Mouse (Mus musculus) neutrophil, adult 83 days (primary cell): ENCODE results near the gene Olfr557. TPM values are rescaled to one million over a fixed set of nuclear protein-coding genes. Genes with fewer than 3 reads are reported as not detected.

Experiments
- total RNA-seq, 2 experiments: library from RNA; stranded (reverse); gene quantifications; one replicate each; pipeline ENCODE4 v1.2.4; 2023

The Olfr557 gene
- total RNA-seq = not detected

DNA sequence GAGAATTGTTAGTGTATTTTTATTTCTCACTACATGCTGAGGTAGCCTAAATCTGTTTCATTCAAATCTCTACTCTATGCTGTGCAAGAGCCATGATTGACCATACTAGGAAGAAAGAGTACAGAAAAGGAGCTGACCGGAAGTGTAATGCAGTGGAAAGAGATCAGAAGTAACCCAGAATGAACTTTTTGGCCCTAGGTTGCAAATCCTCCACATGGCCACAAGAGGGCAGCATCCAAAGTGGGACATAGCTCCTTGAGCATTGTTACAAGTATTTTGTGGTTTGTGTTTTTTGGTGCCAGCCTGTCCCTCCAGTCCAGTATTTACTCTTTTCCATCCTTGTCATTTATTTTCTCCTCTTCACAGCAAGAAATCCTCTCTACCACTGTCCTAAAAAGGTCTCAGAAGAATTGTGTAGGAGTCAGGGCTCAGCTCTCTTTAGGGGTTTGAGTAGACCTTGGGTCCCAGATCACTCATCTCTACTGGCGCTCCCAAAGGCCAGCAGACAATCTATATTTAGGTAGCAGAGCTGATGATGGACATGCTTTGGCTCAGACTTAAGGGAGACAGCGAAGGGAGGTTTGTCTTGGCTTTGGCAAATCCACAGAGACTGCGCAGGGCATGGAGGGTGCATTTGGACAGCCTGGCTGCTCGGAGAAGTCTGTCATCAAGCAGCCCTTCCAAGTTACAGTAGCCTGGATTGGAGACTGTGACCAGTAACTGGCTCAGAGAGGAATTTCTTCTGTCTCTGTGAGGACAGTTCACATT is at the start of gene Olfr557:
TSS of gene Olfr557 (plus strand) at position 553 of the 768 bp plus-strand sequence.

GRCm38 (mm10) chr7:102658523-102658922 is 37.2 kb upstream of the Olfr557 start, which contains the start of gene Olfr555:
Olfr555 (plus strand) TSS chr7:102658823.

GRCm38 (mm10) chr7:102664599-102664998 is 31.1 kb upstream of the Olfr557 start, which contains the start of gene Olfr556:
Olfr556 (plus strand) TSS chr7:102664899.

DNA sequence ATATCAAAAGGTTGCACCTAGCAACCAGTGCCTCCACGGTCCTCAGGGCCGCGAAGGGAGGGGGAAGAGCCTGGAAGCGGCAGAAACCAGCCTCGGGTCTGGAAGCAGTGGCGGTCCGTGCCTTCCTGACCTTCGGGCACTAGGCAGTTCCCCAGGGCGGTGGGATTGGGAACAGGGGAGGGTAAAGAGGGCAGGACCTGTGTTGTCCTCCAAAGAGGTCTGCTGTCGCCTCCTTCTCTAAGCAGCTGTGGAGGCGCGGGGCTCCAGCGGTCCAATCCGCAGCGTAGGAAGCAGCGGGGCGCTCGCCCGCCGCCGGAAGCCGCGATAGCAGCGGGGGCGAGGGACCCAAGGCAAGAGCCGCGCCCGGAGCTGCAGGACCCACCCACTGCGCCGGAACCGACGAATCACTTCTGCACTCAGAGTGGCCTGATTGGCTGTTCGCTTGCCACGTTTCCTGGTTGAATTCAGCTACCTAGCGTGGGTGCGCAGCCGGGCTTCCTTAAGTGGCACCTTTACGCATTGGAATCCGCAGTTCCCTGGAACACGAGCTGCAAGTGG is 8.7 kb upstream of the Olfr557 start, which contains the start of gene Trim68:
TSS of gene Trim68 (minus strand) at position 384 of the 558 bp plus-strand sequence.

GRCm38 (mm10) chr7:102701915-102702314 is 6.2 kb downstream of the Olfr557 start, which contains the start of gene Olfr558:
Olfr558 (plus strand) TSS chr7:102702215.

DNA sequence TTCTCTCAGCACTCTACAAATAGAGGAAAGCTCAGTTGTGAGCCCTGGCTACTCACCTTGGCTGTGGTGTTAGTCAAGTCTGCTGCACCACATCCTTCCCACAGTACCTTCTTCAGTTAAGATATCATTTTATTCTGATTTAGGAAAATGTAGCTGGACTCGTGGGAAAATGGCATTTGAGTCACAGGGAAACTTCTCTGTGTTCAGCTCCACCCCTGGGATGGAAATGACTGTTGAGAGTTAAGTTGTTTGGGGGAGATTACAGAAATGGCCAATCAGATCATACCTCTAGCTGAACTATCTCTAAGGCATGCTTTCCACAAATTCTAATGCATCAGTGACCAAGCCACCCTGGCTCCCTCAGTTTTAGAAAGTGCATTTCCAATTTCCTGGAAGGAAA is 23.3 kb downstream of the Olfr557 start, which contains the start of gene Olfr33:
TSS of gene Olfr33 (minus strand) at position 101 of the 400 bp plus-strand sequence.

DNA sequence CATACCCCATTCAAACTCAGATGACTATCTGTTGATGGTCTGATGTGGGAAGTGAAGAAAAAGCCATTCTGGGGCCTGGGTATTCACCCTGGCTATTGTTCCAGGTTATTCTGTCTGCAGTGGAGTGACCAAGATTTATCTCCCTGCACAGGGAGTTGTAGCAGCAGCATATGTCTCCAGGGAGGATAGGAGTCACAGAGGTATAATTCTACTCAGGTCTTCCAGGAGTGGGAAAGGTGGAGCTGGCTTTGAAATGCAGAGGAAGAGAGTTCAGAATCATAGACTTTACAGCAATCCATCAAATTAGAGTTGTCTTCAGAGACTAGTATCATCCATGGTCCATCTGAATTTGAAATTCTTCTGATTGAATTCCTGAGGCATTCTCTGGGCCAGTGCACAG is 31.7 kb downstream of the Olfr557 start, which contains the start of gene Olfr559:
TSS of gene Olfr559 (minus strand) at position 101 of the 400 bp plus-strand sequence.

Other genes with a start within 250 kb of the Olfr557 start
- not detected for gene Olfr543, start 214.2 kb upstream of the Olfr557 start, total RNA-seq
- not detected for gene Olfr544, start 207.6 kb upstream of the Olfr557 start, total RNA-seq
- gene Olfr545, start 196.3 kb upstream of the Olfr557 start, total RNA-seq = not detected
- gene Olfr547, start 161.2 kb upstream of the Olfr557 start, total RNA-seq = not detected
- gene Olfr548-ps1, start 155.0 kb upstream of the Olfr557 start, total RNA-seq = not detected
- gene Olfr549, start 146.0 kb upstream of the Olfr557 start, total RNA-seq = not detected
- 10 to 100 TPM; 10.7 to 12.5 TPM for gene Trim21, start 130.4 kb upstream of the Olfr557 start, total RNA-seq
- not detected for gene Olfr550, start 124.5 kb upstream of the Olfr557 start, total RNA-seq
- gene Olfr551, start 104.0 kb upstream of the Olfr557 start, total RNA-seq = not detected
- gene Olfr552, start 98.1 kb upstream of the Olfr557 start, total RNA-seq = not detected
- gene Olfr553, start 77.7 kb upstream of the Olfr557 start, total RNA-seq = not detected
- not detected for gene Olfr554, start 57.5 kb upstream of the Olfr557 start, total RNA-seq
- gene Olfr555, start 37.1 kb upstream of the Olfr557 start, total RNA-seq = not detected
- not detected for gene Olfr556, start 31.0 kb upstream of the Olfr557 start, total RNA-seq
- 1 to 10 TPM; 1.0 to 2.8 TPM for gene Trim68, start 8.6 kb upstream of the Olfr557 start, total RNA-seq
- not detected for gene Olfr558, start 6.3 kb downstream of the Olfr557 start, total RNA-seq
- not detected for gene Olfr33, start 23.2 kb downstream of the Olfr557 start, total RNA-seq
- gene Olfr559, start 31.6 kb downstream of the Olfr557 start, total RNA-seq = not detected
- gene Olfr560, start 63.5 kb downstream of the Olfr557 start, total RNA-seq = not detected
- gene Olfr78, start 63.6 kb downstream of the Olfr557 start, total RNA-seq = not detected
- not detected for gene Olfr561, start 75.3 kb downstream of the Olfr557 start, total RNA-seq
- not detected for gene Olfr564, start 107.6 kb downstream of the Olfr557 start, total RNA-seq
- gene Olfr566, start 162.9 kb downstream of the Olfr557 start, total RNA-seq = not detected
- gene Olfr568, start 181.2 kb downstream of the Olfr557 start, total RNA-seq = not detected
- gene Olfr569, start 195.0 kb downstream of the Olfr557 start, total RNA-seq = not detected
- not detected for gene Olfr570, start 198.7 kb downstream of the Olfr557 start, total RNA-seq
- not detected for gene Olfr571, start 221.6 kb downstream of the Olfr557 start, total RNA-seq
- gene Olfr572, start 228.5 kb downstream of the Olfr557 start, total RNA-seq = not detected
- not detected for gene Olfr573-ps1, start 246.7 kb downstream of the Olfr557 start, total RNA-seq